Mouse (Mus musculus) spleen, adult 2 months (tissue): ENCODE results near the gene Capn12. TPM values are rescaled to one million over a fixed set of nuclear protein-coding genes. Genes with fewer than 3 reads are reported as not detected.

Experiments used
- DNase-seq, 2 experiments: peaks; one replicate each; pipeline versions ENCODE4 v3.0.0 to v3.0.0-alpha.2; 2012 to 2021; ENCODE audit warnings: low spot score in 2 of 2, low read depth in 1 of 2
- H3K27ac ChIP-seq: fragments of 200-500 bp; 2 replicates; pipeline ENCODE4 v1.5.1; 2012; ENCODE audit warnings: low read length, inconsistent platforms; ENCODE audit not compliant: insufficient read depth
- H3K27me3 ChIP-seq: fragments of 200-500 bp; 2 replicates; pipeline ENCODE4 v1.6.1; 2012; ENCODE audit warnings: mild to moderate bottlenecking, moderate library complexity, low read length, inconsistent platforms; ENCODE audit not compliant: control insufficient read depth, insufficient read depth
- H3K36me3 ChIP-seq: fragments of 200-500 bp; 2 replicates; pipeline ENCODE4 v1.6.1; 2012; ENCODE audit warnings: mild to moderate bottlenecking, low read length, inconsistent platforms; ENCODE audit not compliant: control insufficient read depth, insufficient read depth
- H3K4me1 ChIP-seq: fragments of 200-500 bp; 2 replicates; pipeline ENCODE4 v1.6.1; 2011; ENCODE audit warnings: inconsistent platforms; ENCODE audit not compliant: control insufficient read depth, insufficient read depth, insufficient read length
- H3K4me3 ChIP-seq: fragments of 200-500 bp; 2 replicates; pipeline ENCODE4 v1.5.1; 2011; ENCODE audit warnings: mild to moderate bottlenecking, inconsistent platforms; ENCODE audit not compliant: insufficient read depth, insufficient read length; ENCODE audit errors: extremely low read depth
- CTCF ChIP-seq: fragments of 200-500 bp; IDR thresholded peaks from 2 replicates; pipeline ENCODE4 v1.5.1; 2011; ENCODE audit warnings: mild to moderate bottlenecking, inconsistent platforms; ENCODE audit not compliant: insufficient read depth, insufficient read length, insufficient replicate concordance; ENCODE audit errors: extremely low read depth
- POLR2A ChIP-seq: fragments of 200-500 bp; IDR thresholded peaks from 2 replicates; pipeline ENCODE4 v1.6.1; 2011; ENCODE audit warnings: low read depth, low read length, inconsistent platforms
- WGBS: fragments of 180-500 bp; shearing (Covaris S2); methylation state at CpG from one replicate; pipeline ENCODE4 v1.1.7; 2018; 5-methylcytosine and 5-hydroxymethylcytosine counted together
- polyA plus RNA-seq: library from polyadenylated mRNA; depleted of rRNA; stranded (reverse); fragments of >200 nt; gene quantifications from 2 replicates; pipeline ENCODE4 v1.2.3, GENCODE M21; 2012; rRNA removed

The Capn12 gene
- polyA plus RNA-seq, result 0.13 and 0.14 TPM in 2 replicates

- no peaks in the 10 kb centered on the region for H3K36me3 ChIP-seq
- H3K27me3 ChIP-seq, result no peaks in the 10 kb centered on the region
- H3K4me1 ChIP-seq, result no peaks in the 10 kb centered on the region
- no peak for TF ChIP-seq POLR2A
- TF ChIP-seq CTCF, result no peak
- H3K4me3 ChIP-seq, result no peak within 1 kb of the TSS
- no peak for DNase-seq
- 53% methylated on average over 13 of the region's 13 CpGs for WGBS
- H3K27ac ChIP-seq, result no peak within 1 kb of the TSS
Measured at GRCm38 (mm10) chr7:28881199-28881598, at the start of gene Capn12. TSS of gene Capn12 (plus strand) at chr7:28881422.

- Histone ChIP-seq H3K27me3 (no peaks in the 10 kb centered on the region), H3K27ac (peak overlapping the region; percentile 26), H3K4me3 (no peak overlapping the region), H3K36me3 (peaks cover 15% of the 10 kb centered on the region), H3K4me1 (peaks cover 8% of the 10 kb centered on the region; the same call in 1 of the 2 replicates)
- no peak for DNase-seq
- 31% methylated on average over 6 of the region's 6 CpGs for WGBS
- no peak for TF ChIP-seq POLR2A
- no peak for TF ChIP-seq CTCF
Measured at GRCm38 (mm10) chr7:28832137-28832536, 49.1 kb upstream of the Capn12 start.

GRCm38 (mm10) chr7:28833723-28834347 lies 47.4 kb upstream of the Capn12 start, which contains the start of gene Lgals4:
TSS of gene Lgals4 (plus strand) at chr7:28833854.
- peaks cover 15% of the 10 kb centered on the region for H3K36me3 ChIP-seq
- no peak within 1 kb of the TSS for H3K4me3 ChIP-seq

GRCm38 (mm10) chr7:28836936-28837335 lies 44.3 kb upstream of the Capn12 start:
- Histone ChIP-seq H3K27ac (no peak overlapping the region), H3K4me3 (no peak overlapping the region), H3K36me3 (peaks cover 1% of the 10 kb centered on the region; the same call in 1 of the 2 replicates)

More at GRCm38 (mm10) chr7:28833723-28834347, 47.4 kb upstream of the Capn12 start, which contains the start of gene Lgals4:
- Histone ChIP-seq H3K27me3 (no peaks in the 10 kb centered on the region), H3K27ac (no peak within 1 kb of the TSS), H3K4me1 (peaks cover 8% of the 10 kb centered on the region; the same call in 1 of the 2 replicates)
- no peak for DNase-seq
- 83% methylated on average over 6 of the region's 6 CpGs for WGBS
- TF ChIP-seq CTCF, result no peak

GRCm38 (mm10) chr7:28838331-28838730 lies 42.9 kb upstream of the Capn12 start:
- no peak overlapping the region for H3K27ac ChIP-seq
- no peak overlapping the region for H3K4me3 ChIP-seq
- 90% methylated on average over 9 of the region's 9 CpGs for WGBS
- no peaks in the 10 kb centered on the region for H3K27me3 ChIP-seq
- no peak for DNase-seq
- no peaks in the 10 kb centered on the region for H3K36me3 ChIP-seq
- H3K4me1 ChIP-seq, result no peaks in the 10 kb centered on the region
- TF ChIP-seq CTCF (no peak), POLR2A (no peak)

More at GRCm38 (mm10) chr7:28836936-28837335, 44.3 kb upstream of the Capn12 start:
- Histone ChIP-seq H3K4me1 (peaks cover 4% of the 10 kb centered on the region; the same call in 1 of the 2 replicates), H3K27me3 (no peaks in the 10 kb centered on the region)
- no peak for TF ChIP-seq CTCF
- TF ChIP-seq POLR2A, result no peak
- DNase-seq, result no peak
- WGBS, result 94% methylated on average over 5 of the region's 5 CpGs

GRCm38 (mm10) chr7:28847273-28847672 lies 33.9 kb upstream of the Capn12 start:
- Histone ChIP-seq H3K27ac (no peak overlapping the region), H3K36me3 (no peaks in the 10 kb centered on the region), H3K27me3 (no peaks in the 10 kb centered on the region), H3K4me1 (no peaks in the 10 kb centered on the region), H3K4me3 (no peak overlapping the region)
- DNase-seq, result no peak
- TF ChIP-seq CTCF (no peak), POLR2A (no peak)
- 89% methylated on average over 1 of the region's 1 CpGs for WGBS

- Histone ChIP-seq H3K27ac (no peak overlapping the region), H3K27me3 (no peaks in the 10 kb centered on the region), H3K4me3 (no peak overlapping the region), H3K4me1 (no peaks in the 10 kb centered on the region), H3K36me3 (no peaks in the 10 kb centered on the region)
- WGBS, result 52% methylated on average over 1 of the region's 1 CpGs
- no peak for DNase-seq
- TF ChIP-seq CTCF (no peak), POLR2A (no peak)
Measured at GRCm38 (mm10) chr7:28849700-28850236, 31.5 kb upstream of the Capn12 start.
